Mouse (Mus musculus): ENCODE measurements at regions not wholly inside any gene's neighbourhood (a gene's known extent, or its start where the extent isn't known, plus 50 kb on each side); places are given as distances from the start of the nearest gene placed in this dataset.

GRCm38 (mm10) chr2:137977767-137978166 lies 278.6 kb upstream of the Btbd3 start:
- DNase-seq (ENCODE audit: inconsistent age in 2 of 2, low spot score in 1 of 2): peak in 1 of 2 experiments; percentile 41

GRCm38 (mm10) chr2:137974651-137975050 lies 281.7 kb upstream of the Btbd3 start:
- no peak for DNase-seq (ENCODE audit: inconsistent age in 2 of 2, low spot score in 1 of 2)

GRCm38 (mm10) chr2:137969156-137969555 lies 287.2 kb upstream of the Btbd3 start:
- no peak for DNase-seq (ENCODE audit: inconsistent age in 2 of 2, low spot score in 1 of 2)

GRCm38 (mm10) chr2:137966460-137967076 lies 289.8 kb upstream of the Btbd3 start:
- no peak for DNase-seq (ENCODE audit: inconsistent age in 2 of 2, low spot score in 1 of 2)

GRCm38 (mm10) chr2:137954830-137955229 lies 301.5 kb upstream of the Btbd3 start:
- DNase-seq (ENCODE audit: inconsistent age in 2 of 2, low spot score in 1 of 2): no peak

- no peak for DNase-seq (ENCODE audit: inconsistent age in 2 of 2, low spot score in 1 of 2)
These were observed 303.2 kb upstream of the Btbd3 start for GRCm38 (mm10) chr2:137953144-137953543.

GRCm38 (mm10) chr2:137951942-137952341 lies 304.4 kb upstream of the Btbd3 start:
- no peak for DNase-seq (ENCODE audit: inconsistent age in 2 of 2, low spot score in 1 of 2)

GRCm38 (mm10) chr2:137950931-137951330 lies 305.4 kb upstream of the Btbd3 start:
- no peak for DNase-seq (ENCODE audit: inconsistent age in 2 of 2, low spot score in 1 of 2)

- DNase-seq (ENCODE audit: inconsistent age in 2 of 2, low spot score in 1 of 2): peak; percentile 54 to 94
These were observed 313.6 kb upstream of the Btbd3 start for GRCm38 (mm10) chr2:137942753-137943152.

GRCm38 (mm10) chr2:137939591-137939990 lies 316.8 kb upstream of the Btbd3 start:
- DNase-seq (ENCODE audit: inconsistent age in 2 of 2, low spot score in 1 of 2): peak in 1 of 2 experiments; percentile 21

- peak in 1 of 2 experiments; percentile 44 for DNase-seq (ENCODE audit: inconsistent age in 2 of 2, low spot score in 1 of 2)
These were observed 317.4 kb upstream of the Btbd3 start for GRCm38 (mm10) chr2:137938831-137939480.

GRCm38 (mm10) chr2:137936613-137937012 lies 319.8 kb upstream of the Btbd3 start:
- peak in 1 of 2 experiments; percentile 19 for DNase-seq (ENCODE audit: inconsistent age in 2 of 2, low spot score in 1 of 2)

- no peak for DNase-seq (ENCODE audit: inconsistent age in 2 of 2, low spot score in 1 of 2)
These were observed 323.4 kb upstream of the Btbd3 start for GRCm38 (mm10) chr2:137932931-137933330.

GRCm38 (mm10) chr2:137932488-137932887 lies 323.9 kb upstream of the Btbd3 start:
- no peak for DNase-seq (ENCODE audit: inconsistent age in 2 of 2, low spot score in 1 of 2)

- no peak for DNase-seq (ENCODE audit: inconsistent age in 2 of 2, low spot score in 1 of 2)
These were observed 330.9 kb upstream of the Btbd3 start for GRCm38 (mm10) chr2:137925488-137925887.

- DNase-seq (ENCODE audit: inconsistent age in 2 of 2, low spot score in 1 of 2): no peak
These were observed 331.8 kb upstream of the Btbd3 start for GRCm38 (mm10) chr2:137924576-137924975.

- no peak for DNase-seq (ENCODE audit: inconsistent age in 2 of 2, low spot score in 1 of 2)
These were observed 357.9 kb upstream of the Btbd3 start for GRCm38 (mm10) chr2:137898425-137898824.

- no peak for DNase-seq (ENCODE audit: inconsistent age in 2 of 2, low spot score in 1 of 2)
These were observed 375.9 kb upstream of the Btbd3 start for GRCm38 (mm10) chr2:137880211-137881031.

- no peak for DNase-seq (ENCODE audit: inconsistent age in 2 of 2, low spot score in 1 of 2)
These were observed 386.7 kb upstream of the Btbd3 start for GRCm38 (mm10) chr2:137869676-137870075.

GRCm38 (mm10) chr2:137854494-137854893 lies 401.9 kb upstream of the Btbd3 start:
- DNase-seq (ENCODE audit: inconsistent age in 2 of 2, low spot score in 1 of 2): no peak

GRCm38 (mm10) chr2:137853399-137854259 lies 402.7 kb upstream of the Btbd3 start:
- DNase-seq (ENCODE audit: inconsistent age in 2 of 2, low spot score in 1 of 2): no peak
